Mouse (Mus musculus): ENCODE results near the gene Serpina3m.
"Not testable (repeated sequence)": the region's sequence is repeated elsewhere in the genome, so short reads cannot be mapped to it uniquely, and the experiment has no call there.

Serpina3m gene

GRCm38 (mm10) chr12:104388477-104388876 lies 50.2 kb downstream of the Serpina3m start:
- DNase-seq (ENCODE audit: low read depth, low spot score): no peak

DNA sequence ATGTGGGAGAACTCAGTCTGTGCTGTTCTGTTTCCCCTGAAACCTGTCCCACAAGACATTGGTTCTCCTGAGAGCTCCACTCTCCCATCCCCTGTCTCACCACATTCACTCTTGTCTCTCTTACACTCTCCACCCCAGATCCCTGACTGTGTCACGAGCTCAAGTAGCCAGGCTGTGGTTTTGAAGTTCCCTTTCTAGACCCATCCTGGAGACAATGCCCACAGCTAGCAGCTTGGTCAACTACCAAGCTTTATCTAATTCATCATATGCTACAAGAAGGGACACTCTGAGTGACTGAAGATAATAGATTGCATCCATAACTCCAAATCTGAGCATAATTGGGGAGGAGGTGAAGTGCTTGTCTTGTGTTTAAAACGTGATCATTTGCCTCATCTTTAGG lies 52.8 kb downstream of the Serpina3m start:
- not testable (repeated sequence) for DNase-seq (ENCODE audit: low read depth, low spot score)

DNA sequence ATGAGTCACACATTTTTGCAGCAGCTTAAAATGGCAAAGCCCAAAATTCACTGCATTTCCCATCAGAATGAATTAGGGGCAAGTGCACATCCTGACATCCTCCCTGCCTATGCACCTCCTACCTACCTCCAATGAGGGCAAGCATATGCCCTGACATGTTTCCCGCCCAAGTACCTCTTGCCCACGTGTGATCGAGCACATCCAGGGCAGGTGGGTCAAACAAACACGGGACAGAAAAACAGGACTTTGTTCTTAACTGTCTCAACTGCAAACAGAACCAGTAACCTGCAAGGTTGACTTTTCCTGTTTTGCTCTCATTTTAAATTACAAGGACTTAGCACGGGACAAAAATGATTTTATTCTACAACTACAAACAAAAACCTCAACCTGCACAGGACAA lies 65.7 kb downstream of the Serpina3m start:
- DNase-seq (ENCODE audit: low read depth, low spot score): no peak

DNA sequence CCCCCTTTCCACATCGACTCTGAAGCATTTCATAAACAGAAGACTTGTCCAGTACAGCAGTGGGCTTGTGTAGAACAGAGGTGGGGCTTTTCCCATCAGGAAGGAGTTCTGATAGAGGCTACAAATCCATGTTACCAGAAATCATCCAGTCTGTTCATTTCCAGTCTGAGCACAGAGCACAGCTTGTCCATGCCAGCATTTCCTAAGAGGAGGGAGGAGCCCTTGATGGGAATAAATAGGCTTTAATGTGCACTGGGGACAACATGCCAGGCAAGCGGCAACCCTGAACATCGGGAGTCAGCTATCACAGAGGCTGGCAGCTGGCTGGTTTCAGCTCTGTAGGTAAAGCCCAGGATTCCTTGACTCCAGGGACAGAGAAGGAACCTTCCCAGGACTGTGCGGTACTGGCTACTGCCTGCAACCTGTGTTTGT lies 68.2 kb downstream of the Serpina3m start, which contains the start of gene Serpina3n:
Serpina3n (plus strand) TSS at position 276 of the 432 bp plus-strand sequence.
- no peak for DNase-seq (ENCODE audit: low read depth, low spot score)

- DNase-seq (ENCODE audit: low read depth, low spot score): no peak
Observed at GRCm38 (mm10) chr12:104412507-104412906, 74.2 kb downstream of the Serpina3m start.

DNA sequence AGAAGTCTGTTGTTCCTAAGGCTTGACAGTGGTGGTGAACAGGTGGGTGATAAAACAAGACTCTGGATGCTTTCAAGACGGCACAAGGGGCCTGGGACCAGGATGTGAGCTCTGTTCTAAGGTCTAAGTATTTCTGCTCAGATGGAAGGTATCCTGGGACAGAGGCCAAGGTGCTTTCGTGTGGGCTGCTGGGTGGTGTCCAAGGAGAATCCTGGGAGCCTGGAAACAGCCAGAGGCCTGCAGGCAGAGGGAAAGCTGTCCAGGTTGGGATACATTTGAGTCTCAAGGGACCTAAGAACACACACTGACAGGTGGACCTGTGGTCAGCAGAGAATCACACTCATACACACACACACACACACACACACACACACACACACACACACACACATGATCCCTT lies 76.3 kb downstream of the Serpina3m start:
- DNase-seq (ENCODE audit: low read depth, low spot score): no peak

GRCm38 (mm10) chr12:104415625-104416315 lies 77.5 kb downstream of the Serpina3m start:
- DNase-seq (ENCODE audit: low read depth, low spot score): no peak

DNA sequence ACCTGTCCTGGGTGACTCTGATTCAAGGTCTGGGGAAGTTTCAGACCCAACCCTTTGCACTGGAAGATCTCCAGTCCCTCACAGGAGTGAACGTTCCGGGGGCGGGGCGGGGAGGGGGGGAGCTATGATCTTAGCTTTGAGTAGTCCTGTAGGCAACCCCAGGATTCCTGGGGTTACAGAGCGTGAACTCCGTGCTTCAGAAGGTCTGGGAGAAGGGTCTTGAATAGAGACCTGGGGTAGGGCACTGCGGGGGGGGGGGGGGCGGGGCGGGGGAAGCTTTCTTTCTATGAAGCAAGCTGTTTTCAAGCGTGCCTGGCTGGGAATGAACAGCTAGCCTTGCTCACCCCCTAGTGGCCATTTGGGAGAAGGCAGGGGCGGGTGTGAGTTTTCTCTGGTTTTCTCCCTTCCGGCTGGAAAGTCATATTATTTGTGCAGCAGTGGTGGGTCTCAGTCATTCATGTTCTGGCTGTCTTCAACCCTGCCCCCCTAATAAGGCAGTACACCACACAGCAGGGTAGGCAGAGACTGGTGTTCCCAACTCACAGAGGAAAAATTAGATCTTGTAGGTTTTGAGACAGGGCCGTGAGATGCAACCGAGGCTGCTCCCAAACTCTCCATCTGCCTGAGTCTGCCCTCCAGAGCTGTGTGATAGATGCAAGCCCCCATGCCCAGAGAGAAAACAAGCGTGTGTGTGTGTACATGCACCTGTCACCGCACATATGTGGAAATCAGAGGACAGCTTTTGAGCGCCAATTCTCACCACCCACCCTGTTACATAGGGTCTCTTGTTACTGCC lies 80.3 kb downstream of the Serpina3m start:
- peak; percentile 80 for DNase-seq (ENCODE audit: low read depth, low spot score)

DNA sequence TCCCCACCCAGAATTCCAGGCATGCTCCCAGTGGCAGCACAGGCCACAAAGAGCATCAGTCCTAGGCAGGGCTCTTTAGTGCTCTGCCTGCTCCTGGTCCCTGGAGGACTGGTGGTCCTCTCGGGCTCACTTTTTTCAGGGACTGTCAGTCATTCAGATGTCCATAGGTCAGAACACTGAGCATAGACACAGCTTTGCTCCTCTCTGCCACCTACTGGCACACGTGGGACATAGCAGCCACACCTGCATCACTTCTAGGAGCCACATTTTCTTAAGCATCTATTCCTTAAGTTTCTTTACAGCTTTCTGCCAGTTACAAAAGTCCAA lies 80.8 kb downstream of the Serpina3m start:
- DNase-seq (ENCODE audit: low read depth, low spot score): peak; percentile 64

DNA sequence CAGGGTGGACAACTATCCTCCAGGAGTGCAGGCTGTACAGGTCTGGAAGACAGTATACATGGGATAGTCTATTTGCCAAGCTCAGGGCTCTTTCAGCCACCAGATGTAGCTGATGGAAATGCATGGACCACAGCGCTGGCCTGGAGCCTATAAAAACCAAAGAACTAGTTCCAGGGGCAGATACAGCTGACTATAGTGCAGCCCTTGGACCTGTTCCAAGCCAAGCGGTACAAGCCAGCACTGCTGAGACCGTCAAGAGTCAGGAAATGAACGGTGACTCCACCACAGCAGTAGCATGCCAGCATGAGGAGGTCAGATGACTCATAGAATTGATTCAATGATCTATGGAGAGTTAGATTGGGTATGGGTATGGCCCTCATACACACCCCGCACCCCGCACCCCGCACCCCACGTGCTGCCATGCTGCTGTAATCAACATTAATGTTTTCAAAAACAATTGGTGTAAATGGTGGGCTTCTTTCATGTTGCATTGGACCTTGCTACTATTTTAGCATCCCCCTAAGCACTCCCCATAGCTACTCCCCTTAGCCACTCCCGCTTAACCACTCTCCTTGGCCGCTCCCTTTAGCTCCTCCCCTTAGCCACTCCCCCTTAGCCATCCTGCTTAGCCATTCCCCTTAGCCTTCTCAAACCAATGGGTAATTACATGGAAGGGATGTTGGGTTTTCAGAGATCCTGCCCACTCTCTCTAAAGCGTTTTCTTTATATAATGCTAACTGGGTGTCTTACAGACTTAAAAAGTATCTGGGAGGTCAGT lies 84.5 kb downstream of the Serpina3m start:
- DNase-seq (ENCODE audit: low read depth, low spot score): peak; percentile 35

- no peak for DNase-seq (ENCODE audit: low read depth, low spot score)
Observed at GRCm38 (mm10) chr12:104425591-104425990, 87.3 kb downstream of the Serpina3m start.

GRCm38 (mm10) chr12:104426915-104427314 lies 88.6 kb downstream of the Serpina3m start:
- peak; percentile 95 for DNase-seq (ENCODE audit: low read depth, low spot score)

GRCm38 (mm10) chr12:104431359-104431758 lies 93.1 kb downstream of the Serpina3m start:
- DNase-seq (ENCODE audit: low read depth, low spot score): no peak

GRCm38 (mm10) chr12:104433214-104433613 lies 94.9 kb downstream of the Serpina3m start:
- DNase-seq (ENCODE audit: low read depth, low spot score): peak; percentile 90

- DNase-seq (ENCODE audit: low read depth, low spot score): peak; percentile 58
Observed at GRCm38 (mm10) chr12:104433951-104434735, 95.9 kb downstream of the Serpina3m start.

DNA sequence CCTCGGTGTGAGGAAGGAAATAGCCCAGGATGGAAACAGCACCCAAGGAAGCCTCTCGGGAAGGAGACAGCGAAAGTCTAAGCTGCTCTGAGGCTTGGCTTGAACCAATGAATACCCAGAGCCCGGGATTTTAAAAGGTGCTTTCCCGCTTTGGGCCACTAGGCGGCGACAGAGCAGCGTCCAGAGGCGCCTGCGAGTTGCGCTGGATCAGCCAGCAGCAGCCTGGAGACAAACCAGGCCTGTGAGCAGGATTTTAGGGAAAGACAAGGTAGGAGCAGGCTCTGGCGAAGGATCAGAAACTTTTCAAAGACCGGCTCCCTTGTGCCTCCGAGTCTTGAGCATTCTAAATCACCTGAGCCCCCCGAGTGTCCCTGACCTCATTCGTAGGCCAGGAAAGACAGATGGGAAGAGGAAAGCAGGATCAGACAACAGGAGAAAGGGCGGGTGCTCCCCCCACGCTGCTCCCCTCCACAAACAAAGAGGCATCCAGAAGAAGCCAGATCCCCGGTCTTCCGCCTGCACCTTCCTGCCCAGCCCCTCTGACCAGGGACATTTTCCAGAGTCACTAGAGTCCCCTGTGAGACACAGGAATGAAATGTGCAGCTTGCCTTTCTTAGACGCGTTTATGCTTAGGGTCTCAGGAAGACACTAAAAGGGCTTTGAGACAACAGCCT lies 101.9 kb downstream of the Serpina3m start:
- DNase-seq (ENCODE audit: low read depth, low spot score): peak; percentile 85

GRCm38 (mm10) chr12:104443716-104444115 lies 105.4 kb downstream of the Serpina3m start:
- DNase-seq (ENCODE audit: low read depth, low spot score): peak; percentile 52

Data from ES-CJ7 (cell line).